Mouse (Mus musculus): ENCODE measurements around the gene Habp2. TPM values are rescaled to one million over a fixed set of nuclear protein-coding genes. Genes with fewer than 3 reads are reported as not detected.

The Habp2 gene
- not detected in 2 replicates for polyA plus RNA-seq (2014; fragmentation: Nextera tagmentation; extraction: Ambion mirVana)

GRCm38 (mm10) chr19:56286866-56287265, at the start of gene Habp2:
Gene Habp2 (plus strand): TSS chr19:56287137.
- Histone ChIP-seq H3K9ac (replicated peaks; ENCODE audit: low read length) (no peak within 1 kb of the TSS), H3K9me3 (replicated peaks; ENCODE audit: control insufficient read depth, low read length) (no peaks in the 10 kb centered on the region), H3K4me2 (ENCODE audit: low read depth, low read length) (no peak within 1 kb of the TSS), H3K27ac (replicated peaks; ENCODE audit: low read depth, low read length) (no peak within 1 kb of the TSS), H3K27me3 (ENCODE audit: control insufficient read depth, insufficient read depth, low read length) (no peaks in the 10 kb centered on the region), H3K36me3 (replicated peaks; ENCODE audit: control insufficient read depth, insufficient read depth, low read depth, low read length) (no peaks in the 10 kb centered on the region), H3K4me3 (ENCODE audit: low read depth, low read length) (no peak within 1 kb of the TSS), H3K4me1 (ENCODE audit: control insufficient read depth, insufficient read depth, low read length) (no peaks in the 10 kb centered on the region)
- no peak for DNase-seq (ENCODE audit: low spot score)
- 89% methylated on average over 7 of the region's 7 CpGs for WGBS
- ATAC-seq (replicated peaks; ENCODE audit: insufficient number of reproducible peaks, low FRiP score, low TSS enrichment, low read depth), result no peak

- H3K9me3 ChIP-seq (replicated peaks; ENCODE audit: control insufficient read depth, low read length), result no peaks in the 10 kb centered on the region
- no peak for ATAC-seq (replicated peaks; ENCODE audit: insufficient number of reproducible peaks, low FRiP score, low TSS enrichment, low read depth)
- no peaks in the 10 kb centered on the region for H3K27me3 ChIP-seq (ENCODE audit: control insufficient read depth, insufficient read depth, low read length)
- H3K27ac ChIP-seq (replicated peaks; ENCODE audit: low read depth, low read length), result no peak overlapping the region
- H3K9ac ChIP-seq (replicated peaks; ENCODE audit: low read length), result no peak overlapping the region
- H3K4me1 ChIP-seq (ENCODE audit: control insufficient read depth, insufficient read depth, low read length), result no peaks in the 10 kb centered on the region
- no peak overlapping the region for H3K4me2 ChIP-seq (ENCODE audit: low read depth, low read length)
- no peak for DNase-seq (ENCODE audit: low spot score)
- no peaks in the 10 kb centered on the region for H3K36me3 ChIP-seq (replicated peaks; ENCODE audit: control insufficient read depth, insufficient read depth, low read depth, low read length)
- H3K4me3 ChIP-seq (ENCODE audit: low read depth, low read length), result no peak overlapping the region
- 52% methylated on average over 4 of the region's 4 CpGs for WGBS
Observed at GRCm38 (mm10) chr19:56238501-56238900, 48.4 kb upstream of the Habp2 start.

GRCm38 (mm10) chr19:56245201-56245600, 41.7 kb upstream of the Habp2 start:
- no peaks in the 10 kb centered on the region for H3K36me3 ChIP-seq (replicated peaks; ENCODE audit: control insufficient read depth, insufficient read depth, low read depth, low read length)
- no peak for DNase-seq (ENCODE audit: low spot score)
- no peak overlapping the region for H3K4me2 ChIP-seq (ENCODE audit: low read depth, low read length)
- H3K27ac ChIP-seq (replicated peaks; ENCODE audit: low read depth, low read length), result no peak overlapping the region
- H3K4me3 ChIP-seq (ENCODE audit: low read depth, low read length), result no peak overlapping the region
- H3K9ac ChIP-seq (replicated peaks; ENCODE audit: low read length), result no peak overlapping the region
- H3K4me1 ChIP-seq (ENCODE audit: control insufficient read depth, insufficient read depth, low read length), result no peaks in the 10 kb centered on the region; the same call in 1 of the 2 replicates
- H3K9me3 ChIP-seq (replicated peaks; ENCODE audit: control insufficient read depth, low read length), result no peaks in the 10 kb centered on the region
- no peak for ATAC-seq (replicated peaks; ENCODE audit: insufficient number of reproducible peaks, low FRiP score, low TSS enrichment, low read depth)
- no peaks in the 10 kb centered on the region for H3K27me3 ChIP-seq (ENCODE audit: control insufficient read depth, insufficient read depth, low read length)
- 75% methylated on average over 5 of the region's 5 CpGs for WGBS

GRCm38 (mm10) chr19:56252815-56253214, 34.1 kb upstream of the Habp2 start:
- no peaks in the 10 kb centered on the region for H3K4me1 ChIP-seq (ENCODE audit: control insufficient read depth, insufficient read depth, low read length)
- DNase-seq (ENCODE audit: low spot score), result no peak
- no peaks in the 10 kb centered on the region for H3K9me3 ChIP-seq (replicated peaks; ENCODE audit: control insufficient read depth, low read length)
- no peak overlapping the region for H3K27ac ChIP-seq (replicated peaks; ENCODE audit: low read depth, low read length)
- H3K4me3 ChIP-seq (ENCODE audit: low read depth, low read length), result no peak overlapping the region
- H3K9ac ChIP-seq (replicated peaks; ENCODE audit: low read length), result no peak overlapping the region
- H3K4me2 ChIP-seq (ENCODE audit: low read depth, low read length), result no peak overlapping the region
- ATAC-seq (replicated peaks; ENCODE audit: insufficient number of reproducible peaks, low FRiP score, low TSS enrichment, low read depth), result no peak
- no peaks in the 10 kb centered on the region for H3K27me3 ChIP-seq (ENCODE audit: control insufficient read depth, insufficient read depth, low read length)
- H3K36me3 ChIP-seq (replicated peaks; ENCODE audit: control insufficient read depth, insufficient read depth, low read depth, low read length), result no peaks in the 10 kb centered on the region
- 94% methylated on average over 4 of the region's 4 CpGs for WGBS

GRCm38 (mm10) chr19:56253271-56253670, 33.7 kb upstream of the Habp2 start:
- H3K9ac ChIP-seq (replicated peaks; ENCODE audit: low read length), result no peak overlapping the region
- no peak overlapping the region for H3K4me3 ChIP-seq (ENCODE audit: low read depth, low read length)
- H3K36me3 ChIP-seq (replicated peaks; ENCODE audit: control insufficient read depth, insufficient read depth, low read depth, low read length), result no peaks in the 10 kb centered on the region
- no peak for DNase-seq (ENCODE audit: low spot score)
- no peaks in the 10 kb centered on the region for H3K27me3 ChIP-seq (ENCODE audit: control insufficient read depth, insufficient read depth, low read length)
- H3K4me1 ChIP-seq (ENCODE audit: control insufficient read depth, insufficient read depth, low read length), result no peaks in the 10 kb centered on the region
- H3K4me2 ChIP-seq (ENCODE audit: low read depth, low read length), result no peak overlapping the region
- 81% methylated on average over 10 of the region's 10 CpGs for WGBS
- H3K27ac ChIP-seq (replicated peaks; ENCODE audit: low read depth, low read length), result no peak overlapping the region
- no peaks in the 10 kb centered on the region for H3K9me3 ChIP-seq (replicated peaks; ENCODE audit: control insufficient read depth, low read length)
- ATAC-seq (replicated peaks; ENCODE audit: insufficient number of reproducible peaks, low FRiP score, low TSS enrichment, low read depth), result no peak

GRCm38 (mm10) chr19:56254751-56255150, 32.2 kb upstream of the Habp2 start:
- DNase-seq (ENCODE audit: low spot score) (peak; percentile 46), ATAC-seq (replicated peaks; ENCODE audit: insufficient number of reproducible peaks, low FRiP score, low TSS enrichment, low read depth) (no peak)
- Histone ChIP-seq H3K27ac (replicated peaks; ENCODE audit: low read depth, low read length) (no peak overlapping the region), H3K9ac (replicated peaks; ENCODE audit: low read length) (no peak overlapping the region), H3K9me3 (replicated peaks; ENCODE audit: control insufficient read depth, low read length) (no peaks in the 10 kb centered on the region), H3K4me1 (ENCODE audit: control insufficient read depth, insufficient read depth, low read length) (no peaks in the 10 kb centered on the region), H3K4me2 (ENCODE audit: low read depth, low read length) (no peak overlapping the region), H3K27me3 (ENCODE audit: control insufficient read depth, insufficient read depth, low read length) (no peaks in the 10 kb centered on the region), H3K4me3 (ENCODE audit: low read depth, low read length) (no peak overlapping the region), H3K36me3 (replicated peaks; ENCODE audit: control insufficient read depth, insufficient read depth, low read depth, low read length) (no peaks in the 10 kb centered on the region)
- WGBS, result 41% methylated on average over 7 of the region's 7 CpGs

GRCm38 (mm10) chr19:56255506-56255905, 31.4 kb upstream of the Habp2 start:
- peak; percentile 85 for DNase-seq (ENCODE audit: low spot score)
- no peaks in the 10 kb centered on the region for H3K36me3 ChIP-seq (replicated peaks; ENCODE audit: control insufficient read depth, insufficient read depth, low read depth, low read length)
- H3K9me3 ChIP-seq (replicated peaks; ENCODE audit: control insufficient read depth, low read length), result no peaks in the 10 kb centered on the region
- H3K4me3 ChIP-seq (ENCODE audit: low read depth, low read length), result no peak overlapping the region
- H3K4me2 ChIP-seq (ENCODE audit: low read depth, low read length), result no peak overlapping the region
- 32% methylated on average over 3 of the region's 3 CpGs for WGBS
- no peaks in the 10 kb centered on the region for H3K4me1 ChIP-seq (ENCODE audit: control insufficient read depth, insufficient read depth, low read length)
- H3K9ac ChIP-seq (replicated peaks; ENCODE audit: low read length), result no peak overlapping the region
- no peaks in the 10 kb centered on the region for H3K27me3 ChIP-seq (ENCODE audit: control insufficient read depth, insufficient read depth, low read length)
- no peak overlapping the region for H3K27ac ChIP-seq (replicated peaks; ENCODE audit: low read depth, low read length)
- ATAC-seq (replicated peaks; ENCODE audit: insufficient number of reproducible peaks, low FRiP score, low TSS enrichment, low read depth), result no peak

- Histone ChIP-seq H3K27me3 (ENCODE audit: control insufficient read depth, insufficient read depth, low read length) (no peaks in the 10 kb centered on the region), H3K4me3 (ENCODE audit: low read depth, low read length) (no peak overlapping the region), H3K27ac (replicated peaks; ENCODE audit: low read depth, low read length) (no peak overlapping the region), H3K9me3 (replicated peaks; ENCODE audit: control insufficient read depth, low read length) (no peaks in the 10 kb centered on the region), H3K9ac (replicated peaks; ENCODE audit: low read length) (no peak overlapping the region), H3K4me1 (ENCODE audit: control insufficient read depth, insufficient read depth, low read length) (no peaks in the 10 kb centered on the region), H3K36me3 (replicated peaks; ENCODE audit: control insufficient read depth, insufficient read depth, low read depth, low read length) (no peaks in the 10 kb centered on the region), H3K4me2 (ENCODE audit: low read depth, low read length) (no peak overlapping the region)
- no peak for ATAC-seq (replicated peaks; ENCODE audit: insufficient number of reproducible peaks, low FRiP score, low TSS enrichment, low read depth)
- no peak for DNase-seq (ENCODE audit: low spot score)
- WGBS, result 61% methylated on average over 1 of the region's 1 CpGs
Observed at GRCm38 (mm10) chr19:56256235-56256634, 30.7 kb upstream of the Habp2 start.

All from embryonic facial prominence, embryonic 11.5 days (tissue).